Mouse (Mus musculus) neural tube, embryonic 15.5 days (tissue): ENCODE measurements at regions not wholly inside any gene's neighbourhood (a gene's known extent, or its start where the extent isn't known, plus 50 kb on each side); places are given as distances from the start of the nearest gene placed in this dataset.

Source experiments
- ATAC-seq: fragments of 200-750 bp; cut with Nextera tagmentation; 2 replicates; pipeline ENCODE4 v1.8.0; 2017; ENCODE audit warnings: mild to moderate bottlenecking, moderate TSS enrichment, moderate library complexity; ENCODE audit not compliant: low FRiP score
- H3K27ac ChIP-seq: fragments of 300-500 bp; sonication (generic); replicated peaks from 2 replicates; pipeline ENCODE4 v1.5.1; 2015; ENCODE audit warnings: mild to moderate bottlenecking, inconsistent platforms
- H3K27me3 ChIP-seq: fragments of 300-500 bp; sonication (generic); replicated peaks from 2 replicates; pipeline ENCODE4 v1.6.1; 2015; ENCODE audit warnings: inconsistent platforms
- H3K36me3 ChIP-seq: fragments of 300-500 bp; sonication (generic); 2 replicates; pipeline ENCODE4 v1.6.1; 2015; ENCODE audit warnings: inconsistent platforms
- H3K4me1 ChIP-seq: fragments of 300-500 bp; sonication (generic); 2 replicates; pipeline ENCODE4 v1.6.1; 2015; ENCODE audit warnings: inconsistent platforms
- H3K4me2 ChIP-seq: fragments of 300-500 bp; sonication (generic); 2 replicates; pipeline ENCODE4 v1.6.1; 2015; ENCODE audit warnings: inconsistent platforms, mild to moderate bottlenecking, moderate library complexity
- H3K4me3 ChIP-seq: fragments of 300-500 bp; sonication (generic); replicated peaks from 2 replicates; pipeline ENCODE4 v1.5.1; 2015; ENCODE audit warnings: mild to moderate bottlenecking, inconsistent platforms
- H3K9ac ChIP-seq: fragments of 300-500 bp; sonication (generic); replicated peaks from 2 replicates; pipeline ENCODE4 v1.6.1; 2015; ENCODE audit warnings: mild to moderate bottlenecking, inconsistent platforms
- H3K9me3 ChIP-seq: fragments of 300-500 bp; sonication (generic); replicated peaks from 2 replicates; pipeline ENCODE4 v1.6.1; 2016; ENCODE audit warnings: inconsistent platforms
- WGBS: fragments of 180-500 bp; shearing (Covaris S2); methylation state at CpG from one replicate; pipeline ENCODE4 v1.1.7; 2015; ENCODE audit warnings: mixed read lengths; 5-methylcytosine and 5-hydroxymethylcytosine counted together

- Histone ChIP-seq H3K36me3 (no peaks in the 10 kb centered on the region), H3K9me3 (no peaks in the 10 kb centered on the region), H3K4me3 (no peak overlapping the region), H3K4me2 (no peak overlapping the region), H3K27me3 (no peaks in the 10 kb centered on the region), H3K4me1 (peaks cover 6% of the 10 kb centered on the region; the same call in 1 of the 2 replicates), H3K27ac (no peak overlapping the region), H3K9ac (no peak overlapping the region)
- ATAC-seq = no peak
- WGBS = 90% methylated on average over 7 of the region's 7 CpGs
Measured at GRCm38 (mm10) chr12:9133890-9134870, 104.4 kb downstream of the Ttc32 start.

- no peak overlapping the region for H3K9ac ChIP-seq
- H3K4me1 ChIP-seq = no peaks in the 10 kb centered on the region
- ATAC-seq = no peak
- no peak overlapping the region for H3K27ac ChIP-seq
- H3K36me3 ChIP-seq = no peaks in the 10 kb centered on the region
- no peak overlapping the region for H3K4me3 ChIP-seq
- H3K9me3 ChIP-seq = no peaks in the 10 kb centered on the region
- H3K4me2 ChIP-seq = no peak overlapping the region
- H3K27me3 ChIP-seq = no peaks in the 10 kb centered on the region
Measured at GRCm38 (mm10) chr12:9151001-9151400, 121.2 kb downstream of the Ttc32 start.

- 100% methylated on average over 1 of the region's 1 CpGs for WGBS
- no peak overlapping the region for H3K4me2 ChIP-seq
- no peak for ATAC-seq
- no peaks in the 10 kb centered on the region for H3K9me3 ChIP-seq
- no peaks in the 10 kb centered on the region for H3K36me3 ChIP-seq
- no peak overlapping the region for H3K9ac ChIP-seq
- no peaks in the 10 kb centered on the region for H3K27me3 ChIP-seq
- no peaks in the 10 kb centered on the region for H3K4me1 ChIP-seq
- no peak overlapping the region for H3K4me3 ChIP-seq
- no peak overlapping the region for H3K27ac ChIP-seq
Measured at GRCm38 (mm10) chr12:9151426-9151825, 121.6 kb downstream of the Ttc32 start.

- Histone ChIP-seq H3K4me3 (no peak overlapping the region), H3K4me1 (no peaks in the 10 kb centered on the region), H3K27me3 (no peaks in the 10 kb centered on the region), H3K27ac (no peak overlapping the region), H3K9me3 (no peaks in the 10 kb centered on the region), H3K36me3 (no peaks in the 10 kb centered on the region), H3K4me2 (no peak overlapping the region), H3K9ac (no peak overlapping the region)
- 92% methylated on average over 2 of the region's 2 CpGs for WGBS
- ATAC-seq = no peak
Measured at GRCm38 (mm10) chr12:9154491-9154890, 124.7 kb downstream of the Ttc32 start.

- H3K9me3 ChIP-seq = no peaks in the 10 kb centered on the region
- no peaks in the 10 kb centered on the region for H3K4me1 ChIP-seq
- H3K9ac ChIP-seq = no peak overlapping the region
- no peaks in the 10 kb centered on the region for H3K27me3 ChIP-seq
- H3K27ac ChIP-seq = no peak overlapping the region
- no peak overlapping the region for H3K4me2 ChIP-seq
- H3K4me3 ChIP-seq = no peak overlapping the region
- H3K36me3 ChIP-seq = no peaks in the 10 kb centered on the region
- no peak for ATAC-seq
Measured at GRCm38 (mm10) chr12:9156794-9157193, 127.0 kb downstream of the Ttc32 start.

GRCm38 (mm10) chr12:9158751-9159150 is 129.0 kb downstream of the Ttc32 start:
- H3K9ac ChIP-seq = no peak overlapping the region
- WGBS = 86% methylated on average over 5 of the region's 5 CpGs
- H3K9me3 ChIP-seq = no peaks in the 10 kb centered on the region
- no peaks in the 10 kb centered on the region for H3K4me1 ChIP-seq
- no peak overlapping the region for H3K4me2 ChIP-seq
- no peaks in the 10 kb centered on the region for H3K36me3 ChIP-seq
- no peak overlapping the region for H3K27ac ChIP-seq
- no peaks in the 10 kb centered on the region for H3K27me3 ChIP-seq
- no peak for ATAC-seq
- H3K4me3 ChIP-seq = no peak overlapping the region

GRCm38 (mm10) chr12:9165367-9165940 is 135.7 kb downstream of the Ttc32 start:
- Histone ChIP-seq H3K9me3 (no peaks in the 10 kb centered on the region), H3K4me3 (no peak overlapping the region), H3K36me3 (no peaks in the 10 kb centered on the region), H3K4me2 (no peak overlapping the region), H3K27ac (no peak overlapping the region), H3K27me3 (no peaks in the 10 kb centered on the region), H3K9ac (no peak overlapping the region), H3K4me1 (0 out of 2 replicates have a peak, but pooled peaks cover 3% of the 10 kb centered on the region)
- no peak for ATAC-seq
- WGBS = 75% methylated on average over 4 of the region's 4 CpGs

- no peaks in the 10 kb centered on the region for H3K27me3 ChIP-seq
- H3K36me3 ChIP-seq = no peaks in the 10 kb centered on the region
- no peak overlapping the region for H3K4me2 ChIP-seq
- no peak overlapping the region for H3K9ac ChIP-seq
- no peak overlapping the region for H3K27ac ChIP-seq
- H3K4me1 ChIP-seq = 0 out of 2 replicates have a peak, but pooled peaks cover 3% of the 10 kb centered on the region
- WGBS = 62% methylated on average over 10 of the region's 10 CpGs
- no peaks in the 10 kb centered on the region for H3K9me3 ChIP-seq
- ATAC-seq = peak; percentile 78; the same call in 1 of the 2 replicates
- H3K4me3 ChIP-seq = no peak overlapping the region
Measured at GRCm38 (mm10) chr12:9166218-9166908, 136.6 kb downstream of the Ttc32 start.

GRCm38 (mm10) chr12:9169008-9169407 is 139.2 kb downstream of the Ttc32 start:
- ATAC-seq = no peak
- no peak overlapping the region for H3K9ac ChIP-seq

GRCm38 (mm10) chr12:9173680-9174079 is 143.9 kb downstream of the Ttc32 start:
- Histone ChIP-seq H3K27me3 (no peaks in the 10 kb centered on the region), H3K9me3 (no peaks in the 10 kb centered on the region), H3K9ac (no peak overlapping the region), H3K36me3 (no peaks in the 10 kb centered on the region), H3K4me3 (no peak overlapping the region), H3K4me1 (no peaks in the 10 kb centered on the region), H3K4me2 (no peak overlapping the region), H3K27ac (no peak overlapping the region)
- no peak for ATAC-seq
- WGBS = 20% methylated on average over 1 of the region's 1 CpGs

More at GRCm38 (mm10) chr12:9169008-9169407, 139.2 kb downstream of the Ttc32 start:
- no peak overlapping the region for H3K4me3 ChIP-seq
- no peak overlapping the region for H3K4me2 ChIP-seq
- H3K27ac ChIP-seq = no peak overlapping the region
- no peaks in the 10 kb centered on the region for H3K27me3 ChIP-seq
- WGBS = 80% methylated on average over 3 of the region's 3 CpGs
- H3K4me1 ChIP-seq = 0 out of 2 replicates have a peak, but pooled peaks cover 3% of the 10 kb centered on the region
- H3K9me3 ChIP-seq = no peaks in the 10 kb centered on the region
- no peaks in the 10 kb centered on the region for H3K36me3 ChIP-seq

- Histone ChIP-seq H3K4me2 (no peak overlapping the region), H3K9me3 (no peaks in the 10 kb centered on the region), H3K9ac (no peak overlapping the region), H3K4me3 (no peak overlapping the region), H3K27me3 (no peaks in the 10 kb centered on the region), H3K27ac (no peak overlapping the region), H3K4me1 (no peaks in the 10 kb centered on the region), H3K36me3 (no peaks in the 10 kb centered on the region)
- WGBS = 60% methylated on average over 9 of the region's 9 CpGs
- ATAC-seq = no peak
Measured at GRCm38 (mm10) chr12:9174327-9174726, 144.5 kb downstream of the Ttc32 start.
